Mouse (Mus musculus) heart, postnatal 0 days (tissue): ENCODE data around the gene Dmgdh.

Experiments used
- CTCF ChIP-seq: IDR thresholded peaks from 2 replicates; pipeline ENCODE4 v1.5.1; 2016; ENCODE audit warnings: antibody characterized with exemption, control low read depth, low read depth
- EP300 ChIP-seq: IDR thresholded peaks from 2 replicates; pipeline ENCODE4 v1.6.1; 2016; ENCODE audit warnings: antibody characterized with exemption, low read depth

DNA sequence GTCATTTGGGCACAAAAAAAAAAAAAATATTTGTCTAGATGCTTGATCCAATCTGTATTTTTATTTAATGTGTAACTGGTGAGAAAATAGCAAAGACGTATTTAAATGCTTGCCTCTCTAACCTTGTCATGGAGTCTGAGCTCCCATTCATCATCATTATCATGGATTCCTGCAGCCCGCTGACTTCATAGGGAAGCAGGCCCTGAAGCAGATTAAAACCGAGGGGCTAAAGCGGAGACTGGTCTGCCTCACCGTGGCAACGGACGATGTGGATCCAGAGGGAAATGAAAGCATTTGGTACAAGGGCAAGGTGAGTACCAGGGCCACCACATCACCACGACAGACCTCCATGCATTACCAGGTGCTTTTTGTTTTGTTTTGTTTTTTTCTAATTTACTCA is 69.9 kb downstream of the Dmgdh start:
- TF ChIP-seq CTCF (no peak), EP300 (no peak)
